Mouse (Mus musculus) embryonic facial prominence, embryonic 10.5 days (tissue): Measurements from ENCODE around the gene Pkib. TPM values are rescaled to one million over a fixed set of nuclear protein-coding genes. Genes with fewer than 3 reads are reported as not detected.

Experiments used
- DNase-seq: peaks from one replicate; pipeline ENCODE4 v3.0.0-alpha.2; 2017; ENCODE audit warnings: low spot score
- H3K27ac ChIP-seq: fragments of 300-500 bp; sonication (generic); replicated peaks from 2 replicates; pipeline ENCODE4 v1.5.1; 2016; ENCODE audit warnings: mild to moderate bottlenecking
- H3K27me3 ChIP-seq: fragments of 300-500 bp; sonication (generic); replicated peaks from 2 replicates; pipeline ENCODE4 v1.6.1; 2016; ENCODE audit warnings: low read depth, mild to moderate bottlenecking; ENCODE audit not compliant: poor library complexity, severe bottlenecking
- H3K36me3 ChIP-seq: fragments of 300-500 bp; sonication (generic); replicated peaks from 2 replicates; pipeline ENCODE4 v1.6.1; 2016; ENCODE audit warnings: mild to moderate bottlenecking, moderate library complexity
- H3K4me1 ChIP-seq: fragments of 300-500 bp; sonication (generic); 2 replicates; pipeline ENCODE4 v1.6.1; 2016
- H3K4me3 ChIP-seq: fragments of 300-500 bp; sonication (generic); 2 replicates; pipeline ENCODE4 v1.5.1; 2016; ENCODE audit warnings: mild to moderate bottlenecking, moderate library complexity
- H3K9me3 ChIP-seq: fragments of 300-500 bp; sonication (generic); 2 replicates; pipeline ENCODE4 v1.6.1; 2016; ENCODE audit warnings: mild to moderate bottlenecking
- WGBS: fragments of 180-500 bp; shearing (Covaris S2); methylation state at CpG from one replicate; pipeline ENCODE4 v1.1.7; 2016; 5-methylcytosine and 5-hydroxymethylcytosine counted together
- polyA plus RNA-seq: library from polyadenylated mRNA; unstranded; fragments of >200 nt; fragmentation: Nextera tagmentation; extraction: Ambion mirVana; gene quantifications from 2 replicates; pipeline ENCODE4 v1.2.1, GENCODE M21; 2016

Pkib gene
- 1.1 and 1.4 TPM in 2 replicates for polyA plus RNA-seq

DNA sequence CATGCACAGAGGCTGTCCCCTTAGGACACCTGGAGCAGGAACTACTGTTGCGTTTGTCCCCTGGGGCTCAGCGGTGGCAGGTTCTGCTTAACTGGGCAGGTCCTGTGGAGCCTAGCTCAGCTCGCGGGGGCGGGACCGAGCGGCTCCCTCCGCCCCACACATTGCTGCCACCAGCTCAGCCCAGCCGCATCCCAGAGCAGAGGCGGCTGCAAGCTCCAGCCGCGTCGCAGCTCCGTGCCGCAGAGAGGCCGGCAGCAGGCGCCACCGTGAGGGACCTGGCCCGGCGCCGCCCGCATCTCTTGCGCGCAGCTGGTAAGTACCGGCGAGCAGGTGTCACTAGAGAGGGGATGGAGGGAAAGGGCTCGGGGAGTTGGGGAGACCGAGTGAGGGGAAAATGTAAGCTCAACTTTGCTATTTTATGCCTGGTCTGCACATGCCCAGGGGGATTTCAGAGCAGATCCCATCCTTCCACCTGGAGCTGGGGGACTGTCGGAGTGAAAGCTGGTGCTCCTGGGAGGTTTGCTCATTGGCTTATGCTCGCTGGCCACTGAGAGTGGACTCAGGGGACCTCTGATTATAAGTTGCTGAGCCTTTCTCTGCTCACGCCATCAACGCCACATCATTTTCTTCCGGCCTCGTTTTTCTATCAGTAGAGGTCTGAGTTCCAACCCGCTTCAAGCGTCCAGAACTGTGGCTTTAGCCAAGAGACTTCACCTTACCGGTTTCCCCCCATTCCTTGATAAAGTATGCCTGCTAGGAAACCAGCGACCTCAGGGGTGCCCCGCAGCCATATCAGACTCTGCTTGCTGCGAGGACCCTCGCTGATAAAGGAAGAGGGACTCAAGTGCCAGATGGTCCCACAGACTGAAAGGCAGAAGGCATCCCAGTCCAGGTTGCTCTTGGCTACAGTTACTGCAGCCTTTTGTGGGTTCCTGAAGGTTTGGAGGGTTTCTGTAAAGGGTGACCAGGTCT lies at the start of gene Pkib:
Gene Pkib, plus strand, starts transcription at position 86 of the 972 bp plus-strand sequence.
- peak within 1 kb of the TSS; percentile 57 for H3K4me3 ChIP-seq
- 2% methylated on average over 41 of the region's 41 CpGs for WGBS
- DNase-seq, result peak; percentile 71
- H3K9me3 ChIP-seq, result peaks cover 6% of the 10 kb centered on the region; the same call in 1 of the 2 replicates
- no peak within 1 kb of the TSS for H3K27ac ChIP-seq
- peaks cover 26% of the 10 kb centered on the region for H3K27me3 ChIP-seq
- peaks cover 13% of the 10 kb centered on the region for H3K4me1 ChIP-seq
- H3K36me3 ChIP-seq, result no peaks in the 10 kb centered on the region

DNA sequence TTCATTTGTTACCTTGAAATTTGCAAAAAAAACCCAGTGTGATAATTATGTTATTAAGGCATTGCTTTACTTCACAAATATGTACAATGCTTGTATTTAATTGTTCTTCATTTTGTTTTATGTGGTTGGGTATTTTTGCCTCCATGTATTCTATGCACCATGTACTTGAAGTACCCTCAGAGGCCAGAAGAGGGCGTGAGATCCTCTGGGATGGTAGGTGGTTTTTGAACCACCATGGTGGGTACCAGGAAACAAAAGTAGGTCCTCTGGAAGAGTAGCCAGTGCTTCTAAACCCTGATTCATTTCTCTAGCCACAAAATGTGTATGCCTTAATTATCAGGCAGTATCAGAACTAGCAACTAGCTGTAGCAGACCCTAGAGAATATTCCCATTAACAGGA lies 47.9 kb upstream of the Pkib start:
- Histone ChIP-seq H3K4me3 (no peak overlapping the region), H3K4me1 (no peaks in the 10 kb centered on the region), H3K36me3 (no peaks in the 10 kb centered on the region), H3K27me3 (no peaks in the 10 kb centered on the region), H3K9me3 (no peaks in the 10 kb centered on the region; the same call in 1 of the 2 replicates), H3K27ac (no peak overlapping the region)
- DNase-seq, result no peak
- 37% methylated on average over 1 of the region's 1 CpGs for WGBS

DNA sequence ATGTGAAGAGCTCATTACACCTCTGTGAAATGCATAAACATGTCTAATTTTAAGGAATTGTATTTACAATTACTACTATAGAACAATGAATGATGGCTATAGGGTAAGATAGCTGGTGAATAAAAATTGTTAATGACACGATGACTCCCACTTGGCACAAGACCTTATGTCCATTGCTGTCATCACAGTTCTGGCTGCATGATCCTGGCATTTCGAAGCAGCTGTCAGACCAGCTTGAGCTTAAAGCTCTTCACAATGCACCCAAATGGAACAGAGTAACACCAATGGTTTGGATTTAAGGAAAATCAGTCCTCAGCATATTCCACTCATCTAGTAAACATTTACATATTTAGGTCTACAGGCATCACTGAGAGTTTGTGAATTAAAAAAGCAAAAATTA lies 37.5 kb upstream of the Pkib start:
- no peak for DNase-seq
- Histone ChIP-seq H3K36me3 (no peaks in the 10 kb centered on the region), H3K27ac (no peak overlapping the region), H3K4me3 (no peak overlapping the region), H3K27me3 (no peaks in the 10 kb centered on the region), H3K9me3 (no peaks in the 10 kb centered on the region), H3K4me1 (no peaks in the 10 kb centered on the region)
- WGBS, result 84% methylated on average over 2 of the region's 2 CpGs

DNA sequence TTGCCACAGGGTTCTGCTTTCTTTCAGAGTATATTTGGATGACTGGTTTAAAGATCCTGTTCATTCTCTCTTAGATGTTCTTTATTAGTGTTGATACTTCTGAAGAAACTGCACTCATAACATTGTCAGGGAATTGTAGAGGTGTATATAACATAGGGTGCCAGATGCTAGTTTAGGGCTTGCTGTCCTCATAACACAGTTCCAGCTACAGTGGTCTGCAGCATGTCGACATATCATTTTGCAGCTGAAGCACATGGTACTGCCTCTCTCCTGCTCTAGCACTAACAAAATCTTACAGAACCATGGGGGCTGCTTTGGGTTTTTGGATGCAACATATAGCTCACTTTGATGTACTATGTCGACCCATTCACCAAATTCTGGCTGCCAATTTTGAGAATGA lies 34.6 kb upstream of the Pkib start:
- Histone ChIP-seq H3K4me1 (no peaks in the 10 kb centered on the region), H3K27ac (no peak overlapping the region), H3K9me3 (no peaks in the 10 kb centered on the region), H3K27me3 (no peaks in the 10 kb centered on the region), H3K36me3 (no peaks in the 10 kb centered on the region), H3K4me3 (no peak overlapping the region)
- WGBS, result 77% methylated on average over 2 of the region's 2 CpGs
- no peak for DNase-seq

DNA sequence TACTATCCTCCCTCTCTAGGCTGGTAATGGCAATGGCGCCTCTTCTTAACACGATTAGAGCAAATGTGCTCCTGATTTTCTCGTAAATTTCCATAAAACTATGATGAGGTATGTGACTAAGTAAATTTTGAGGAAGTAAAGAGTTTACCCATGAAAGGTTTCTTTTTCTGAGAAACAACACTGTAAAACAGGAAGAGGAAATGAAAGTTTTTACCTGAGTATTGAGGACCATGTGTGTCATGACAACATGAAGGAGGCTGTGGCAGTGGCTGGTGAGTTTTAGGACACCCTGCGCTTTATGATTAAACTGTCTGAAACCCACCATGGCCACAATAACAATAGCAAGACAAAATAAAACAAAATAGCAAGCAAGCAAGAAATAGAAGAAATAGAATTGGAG lies 28.8 kb upstream of the Pkib start:
- H3K36me3 ChIP-seq, result no peaks in the 10 kb centered on the region
- WGBS, result 91% methylated on average over 4 of the region's 4 CpGs
- H3K27me3 ChIP-seq, result no peaks in the 10 kb centered on the region
- DNase-seq, result no peak
- H3K4me1 ChIP-seq, result no peaks in the 10 kb centered on the region
- no peak overlapping the region for H3K27ac ChIP-seq
- H3K9me3 ChIP-seq, result no peaks in the 10 kb centered on the region
- no peak overlapping the region for H3K4me3 ChIP-seq

DNA sequence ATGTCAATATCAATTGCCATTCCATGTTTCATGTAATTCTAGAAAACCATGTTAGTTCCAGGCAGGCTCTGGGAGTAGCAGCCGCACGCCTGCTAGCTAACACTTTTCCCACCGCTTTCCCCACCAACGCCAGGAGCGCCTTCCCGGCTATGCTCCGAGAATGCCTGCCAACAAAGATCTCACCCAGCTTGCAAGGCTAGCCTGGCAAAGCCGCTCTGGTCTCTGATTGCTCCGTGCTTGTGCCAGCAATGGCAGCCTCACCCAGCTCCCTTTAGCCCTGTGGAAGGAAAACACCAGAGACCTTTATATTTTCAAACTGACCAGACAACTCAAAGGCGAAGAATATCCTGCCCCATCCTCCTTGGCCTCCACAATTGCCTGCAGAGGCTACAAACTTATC lies 8.5 kb upstream of the Pkib start:
- Histone ChIP-seq H3K36me3 (no peaks in the 10 kb centered on the region), H3K9me3 (no peaks in the 10 kb centered on the region), H3K27me3 (no peaks in the 10 kb centered on the region), H3K27ac (no peak overlapping the region), H3K4me1 (no peaks in the 10 kb centered on the region), H3K4me3 (no peak overlapping the region)
- WGBS, result 91% methylated on average over 10 of the region's 10 CpGs
- DNase-seq, result no peak

DNA sequence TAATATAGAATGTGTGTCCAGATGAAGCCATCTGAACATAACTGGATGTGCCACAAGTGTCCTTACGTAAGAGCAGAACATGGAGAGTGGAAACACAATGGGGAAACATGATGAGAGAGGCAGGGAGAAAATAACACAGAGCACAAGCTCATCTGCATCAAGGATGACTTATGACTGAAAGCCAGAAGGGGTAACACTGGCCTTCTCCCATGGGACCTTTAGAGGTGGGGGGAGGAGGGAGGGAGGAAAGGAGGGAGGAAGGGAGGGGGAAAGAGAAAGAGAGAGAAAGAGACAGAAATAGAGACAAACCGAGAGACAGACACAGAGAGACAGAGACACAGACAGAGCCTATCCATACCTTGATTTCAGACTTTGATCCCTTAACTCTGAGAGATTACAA lies 4.0 kb upstream of the Pkib start:
- no peak overlapping the region for H3K4me3 ChIP-seq
- no peak for DNase-seq
- peaks cover 21% of the 10 kb centered on the region for H3K27me3 ChIP-seq
- peaks cover 12% of the 10 kb centered on the region for H3K4me1 ChIP-seq
- H3K27ac ChIP-seq, result no peak overlapping the region
- WGBS, result 84% methylated on average over 2 of the region's 2 CpGs
- peaks cover 6% of the 10 kb centered on the region; the same call in 1 of the 2 replicates for H3K9me3 ChIP-seq
- no peaks in the 10 kb centered on the region for H3K36me3 ChIP-seq

DNA sequence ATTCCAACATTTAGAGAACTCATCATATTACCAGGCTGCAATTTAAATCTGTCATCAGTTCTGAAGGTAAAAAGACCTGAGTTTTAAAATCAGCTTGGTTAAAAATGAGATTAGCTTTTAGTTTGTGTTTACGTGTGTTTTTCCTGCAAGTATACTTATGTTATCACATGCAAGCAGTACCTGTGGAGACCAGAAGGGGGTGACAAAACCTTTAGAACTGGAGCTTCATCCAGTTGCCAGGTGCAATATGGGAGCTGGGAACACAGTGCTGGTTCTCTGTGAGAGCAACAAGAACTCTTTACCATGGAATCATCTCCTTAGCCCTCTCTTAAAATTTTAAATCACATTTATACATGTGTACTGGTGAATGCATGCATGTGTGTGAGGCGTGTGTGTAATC lies 1.2 kb upstream of the Pkib start:
- H3K4me1 ChIP-seq, result peaks cover 13% of the 10 kb centered on the region
- H3K27me3 ChIP-seq, result peaks cover 26% of the 10 kb centered on the region
- WGBS, result 96% methylated on average over 2 of the region's 2 CpGs
- no peak overlapping the region for H3K27ac ChIP-seq
- no peaks in the 10 kb centered on the region for H3K36me3 ChIP-seq
- DNase-seq, result no peak
- peaks cover 6% of the 10 kb centered on the region; the same call in 1 of the 2 replicates for H3K9me3 ChIP-seq
- H3K4me3 ChIP-seq, result no peak overlapping the region

DNA sequence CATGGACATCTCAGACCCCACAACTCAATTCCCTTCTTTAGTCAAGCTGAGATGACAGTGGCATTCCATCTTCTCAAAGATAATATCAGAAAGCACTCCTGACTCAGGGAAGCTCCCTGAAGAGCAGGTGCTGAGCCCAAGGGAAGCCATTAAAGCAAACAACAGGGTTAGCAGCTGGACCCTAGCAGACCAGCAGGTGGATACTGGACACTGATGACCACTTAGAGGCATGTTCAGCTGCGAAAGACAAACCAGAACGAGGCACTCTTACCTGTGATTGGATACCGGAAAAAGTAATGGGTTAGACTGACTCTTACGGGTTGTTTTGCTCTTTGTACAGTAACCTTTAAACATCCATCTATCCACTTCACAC lies 1.1 kb downstream of the Pkib start:
- H3K9me3 ChIP-seq, result peaks cover 6% of the 10 kb centered on the region; the same call in 1 of the 2 replicates
- 74% methylated on average over 4 of the region's 4 CpGs for WGBS
- H3K4me3 ChIP-seq, result peak overlapping the region; percentile 57
- H3K36me3 ChIP-seq, result no peaks in the 10 kb centered on the region
- H3K27me3 ChIP-seq, result peaks cover 26% of the 10 kb centered on the region
- no peak overlapping the region for H3K27ac ChIP-seq
- peaks cover 13% of the 10 kb centered on the region for H3K4me1 ChIP-seq
- DNase-seq, result no peak

DNA sequence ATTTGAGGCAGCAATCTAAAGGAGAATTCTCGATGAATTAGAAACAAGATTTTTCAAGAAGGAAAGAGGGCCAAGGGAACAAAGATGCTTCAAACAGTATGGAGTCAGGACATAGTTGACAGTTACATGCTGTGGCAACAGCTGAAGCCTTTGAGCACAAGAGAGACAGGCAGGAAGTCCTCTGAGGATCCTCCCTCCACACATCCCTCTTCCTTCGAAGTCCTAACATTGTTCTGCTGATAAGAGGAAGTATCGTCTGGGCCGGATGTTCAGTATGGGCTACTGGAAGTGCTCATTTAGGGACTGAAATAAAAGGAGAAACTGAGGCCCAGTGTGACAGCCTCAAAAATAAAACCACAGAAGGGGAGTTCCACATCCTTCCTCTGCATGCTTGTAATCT lies 5.2 kb downstream of the Pkib start:
- Histone ChIP-seq H3K36me3 (no peaks in the 10 kb centered on the region), H3K27ac (no peak overlapping the region), H3K4me1 (peaks cover 9% of the 10 kb centered on the region), H3K9me3 (no peaks in the 10 kb centered on the region), H3K27me3 (peaks cover 13% of the 10 kb centered on the region), H3K4me3 (no peak overlapping the region)
- DNase-seq, result no peak
- 70% methylated on average over 4 of the region's 4 CpGs for WGBS

DNA sequence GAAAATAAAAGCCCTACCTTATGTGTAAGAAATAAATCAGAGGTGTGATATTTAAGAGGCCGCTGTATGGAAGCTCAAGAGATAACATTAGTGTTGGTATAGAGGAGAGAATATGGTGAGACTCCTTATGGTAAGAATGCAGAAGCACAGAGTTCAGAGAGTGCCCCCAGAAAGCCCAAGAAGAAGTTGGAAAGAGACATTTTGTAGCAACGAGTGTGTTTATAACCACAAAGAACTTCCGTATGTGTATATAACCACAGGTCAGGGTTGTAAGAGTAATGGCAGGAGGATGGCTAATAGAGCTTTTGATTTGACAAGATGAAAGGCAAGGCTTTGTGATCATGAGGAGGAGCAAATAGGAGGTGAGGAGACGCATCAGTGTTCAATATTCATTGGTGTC lies 6.5 kb downstream of the Pkib start:
- no peak overlapping the region for H3K4me3 ChIP-seq
- H3K4me1 ChIP-seq, result no peaks in the 10 kb centered on the region
- 91% methylated on average over 4 of the region's 4 CpGs for WGBS

DNA sequence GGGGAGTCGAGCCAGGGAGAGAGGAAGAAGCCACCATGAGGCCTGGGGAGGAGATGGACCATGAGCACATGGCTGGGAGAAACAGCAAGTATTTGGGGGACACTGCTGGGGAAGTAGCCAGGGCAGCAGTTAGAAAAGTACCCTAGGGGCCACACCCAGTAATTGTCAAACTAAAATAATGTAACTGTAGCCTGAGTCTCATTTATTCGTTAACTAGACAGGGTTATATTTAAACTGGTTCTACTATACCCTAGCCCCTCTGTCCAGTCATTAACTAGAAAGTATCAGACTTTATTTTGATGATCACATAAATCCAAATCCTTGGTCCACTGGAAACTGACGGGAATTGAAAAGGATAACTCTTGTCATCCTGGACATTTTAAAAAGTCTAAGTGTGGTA lies 7.8 kb downstream of the Pkib start:
- Histone ChIP-seq H3K4me1 (no peaks in the 10 kb centered on the region), H3K27me3 (no peaks in the 10 kb centered on the region), H3K27ac (no peak overlapping the region), H3K4me3 (no peak overlapping the region), H3K36me3 (no peaks in the 10 kb centered on the region), H3K9me3 (no peaks in the 10 kb centered on the region)
- DNase-seq, result no peak
- WGBS, result 74% methylated on average over 3 of the region's 3 CpGs

More for the DNA sequence above, 6.5 kb downstream of the Pkib start:
- Histone ChIP-seq H3K9me3 (no peaks in the 10 kb centered on the region), H3K36me3 (no peaks in the 10 kb centered on the region), H3K27ac (no peak overlapping the region), H3K27me3 (peaks cover under 1% of the 10 kb centered on the region; the same call in 1 of the 2 replicates)
- no peak for DNase-seq

DNA sequence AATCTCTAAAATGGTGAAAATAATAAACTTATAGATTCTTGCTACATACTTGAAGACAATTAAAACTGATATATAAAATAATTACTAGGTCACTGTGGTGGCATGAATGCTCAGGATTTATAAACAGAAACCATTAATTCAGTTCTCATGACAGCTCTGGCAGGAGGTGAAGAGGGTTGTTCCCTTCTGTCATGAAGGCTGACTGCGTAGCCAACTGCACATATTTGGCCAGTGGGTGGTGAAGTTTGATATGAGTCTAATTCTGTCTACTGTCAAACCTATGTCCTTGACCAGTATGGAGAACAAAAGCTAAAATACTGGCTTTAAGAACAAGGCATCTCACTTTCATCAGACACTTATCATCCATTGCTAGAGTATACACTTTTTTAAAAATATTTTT lies 21.5 kb downstream of the Pkib start:
- 82% methylated on average over 1 of the region's 1 CpGs for WGBS
- no peak for DNase-seq
- no peaks in the 10 kb centered on the region for H3K4me1 ChIP-seq
- H3K27ac ChIP-seq, result no peak overlapping the region
- H3K27me3 ChIP-seq, result no peaks in the 10 kb centered on the region
- no peak overlapping the region for H3K4me3 ChIP-seq
- H3K9me3 ChIP-seq, result no peaks in the 10 kb centered on the region
- no peaks in the 10 kb centered on the region for H3K36me3 ChIP-seq
